Mouse (Mus musculus): ENCODE results near the gene Adamts8. TPM values are rescaled to one million over a fixed set of nuclear protein-coding genes. Genes with fewer than 3 reads are reported as not detected.

The Adamts8 gene
- polyA plus RNA-seq, 1 experiment from 2014 or later: 0.52 TPM

DNA sequence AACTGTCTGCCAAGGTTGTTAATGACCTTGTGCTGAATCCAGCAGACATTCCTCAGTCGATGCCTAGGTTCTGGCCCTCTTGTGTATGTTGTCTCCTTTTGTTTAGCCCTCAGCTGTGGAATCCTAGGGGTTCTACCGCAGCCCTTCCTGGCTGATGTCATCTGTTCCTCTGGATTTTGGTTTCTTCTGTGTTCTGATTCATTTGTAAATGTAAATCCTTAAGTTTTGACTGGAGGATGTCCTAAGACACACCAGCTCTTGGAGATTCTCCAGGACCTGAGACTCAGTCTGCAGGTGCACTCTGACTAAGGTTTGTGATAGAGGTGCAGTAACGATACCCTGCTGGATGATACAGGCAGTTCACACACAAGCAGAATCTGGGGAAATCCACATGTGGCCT lies 27.6 kb downstream of the Adamts8 start:
- Histone ChIP-seq H3K4me3 (ENCODE audit: low read depth, low read length) (no peak overlapping the region), H3K27me3 (ENCODE audit: control insufficient read depth, insufficient read depth, low read length) (no peaks in the 10 kb centered on the region), H3K4me2 (ENCODE audit: low read depth, severe bottlenecking) (no peak overlapping the region), H3K27ac (replicated peaks; ENCODE audit: low read depth, low read length) (no peak overlapping the region), H3K9me3 (ENCODE audit: control insufficient read depth, low read length) (no peaks in the 10 kb centered on the region), H3K9ac (ENCODE audit: low read length) (no peak overlapping the region), H3K4me1 (ENCODE audit: control insufficient read depth, insufficient read depth, low read length) (no peaks in the 10 kb centered on the region), H3K36me3 (ENCODE audit: control insufficient read depth, insufficient read depth, low read length) (no peaks in the 10 kb centered on the region)
- WGBS: 75% methylated on average over 3 of the region's 3 CpGs
- DNase-seq (ENCODE audit: low spot score) (no peak), ATAC-seq (ENCODE audit: insufficient number of reproducible peaks, low FRiP score, low TSS enrichment, low read depth) (no peak)

GRCm38 (mm10) chr9:30971967-30972366 lies 29.6 kb downstream of the Adamts8 start:
- DNase-seq (ENCODE audit: low spot score): no peak
- H3K4me2 ChIP-seq (ENCODE audit: low read depth, severe bottlenecking): no peak overlapping the region
- H3K27me3 ChIP-seq (ENCODE audit: control insufficient read depth, insufficient read depth, low read length): no peaks in the 10 kb centered on the region
- no peaks in the 10 kb centered on the region for H3K9me3 ChIP-seq (ENCODE audit: control insufficient read depth, low read length)
- H3K4me1 ChIP-seq (ENCODE audit: control insufficient read depth, insufficient read depth, low read length): 0 out of 2 replicates have a peak, but pooled peaks cover 4% of the 10 kb centered on the region
- no peak overlapping the region for H3K4me3 ChIP-seq (ENCODE audit: low read depth, low read length)
- WGBS: 63% methylated on average over 4 of the region's 4 CpGs
- no peaks in the 10 kb centered on the region for H3K36me3 ChIP-seq (ENCODE audit: control insufficient read depth, insufficient read depth, low read length)
- H3K27ac ChIP-seq (replicated peaks; ENCODE audit: low read depth, low read length): no peak overlapping the region
- no peak overlapping the region for H3K9ac ChIP-seq (ENCODE audit: low read length)
- no peak for ATAC-seq (ENCODE audit: insufficient number of reproducible peaks, low FRiP score, low TSS enrichment, low read depth)

DNA sequence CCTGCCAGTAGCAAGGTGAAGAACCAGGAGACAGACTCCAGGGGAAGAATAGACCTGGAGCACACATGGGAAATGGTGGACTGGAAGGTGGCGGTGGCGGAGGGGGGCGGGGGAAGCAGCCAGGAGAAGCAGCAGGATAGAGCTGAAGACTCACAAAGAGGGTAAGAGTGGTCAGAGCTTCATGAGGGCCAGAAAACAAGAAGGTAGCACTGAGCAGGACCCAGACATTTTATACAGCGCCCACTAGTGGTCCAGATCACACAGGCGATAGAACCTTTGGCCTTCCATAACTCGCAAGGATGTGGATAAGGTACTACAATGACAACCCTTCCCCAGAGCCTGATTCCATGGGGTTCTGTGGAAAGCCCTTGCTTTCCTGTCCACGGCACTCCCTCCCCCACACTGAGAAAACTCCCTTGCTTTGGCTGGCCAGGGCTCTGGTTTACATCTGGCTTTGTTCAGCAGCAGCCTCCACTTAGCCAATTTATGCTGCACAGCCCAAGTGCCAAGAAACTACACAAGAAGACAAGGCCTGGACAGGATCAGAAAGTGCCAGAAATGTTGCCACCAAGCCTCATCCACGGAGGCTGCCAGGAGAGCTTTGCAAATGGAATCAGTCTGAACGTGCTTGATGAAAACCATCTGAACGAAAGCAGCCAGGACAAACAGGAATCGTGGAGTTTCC lies 34.1 kb downstream of the Adamts8 start:
- WGBS: 45% methylated on average over 11 of the region's 11 CpGs
- Histone ChIP-seq H3K4me2 (ENCODE audit: low read depth, severe bottlenecking) (no peak overlapping the region), H3K27ac (replicated peaks; ENCODE audit: low read depth, low read length) (peak overlapping the region; percentile 79), H3K4me1 (ENCODE audit: control insufficient read depth, insufficient read depth, low read length) (0 out of 2 replicates have a peak, but pooled peaks cover 4% of the 10 kb centered on the region), H3K4me3 (ENCODE audit: low read depth, low read length) (no peak overlapping the region), H3K9ac (ENCODE audit: low read length) (no peak overlapping the region), H3K36me3 (ENCODE audit: control insufficient read depth, insufficient read depth, low read length) (no peaks in the 10 kb centered on the region), H3K9me3 (ENCODE audit: control insufficient read depth, low read length) (no peaks in the 10 kb centered on the region), H3K27me3 (ENCODE audit: control insufficient read depth, insufficient read depth, low read length) (no peaks in the 10 kb centered on the region)
- ATAC-seq (ENCODE audit: insufficient number of reproducible peaks, low FRiP score, low TSS enrichment, low read depth) (peak; percentile 67), DNase-seq (ENCODE audit: low spot score) (peak; percentile 78)

GRCm38 (mm10) chr9:30980467-30980866 lies 38.1 kb downstream of the Adamts8 start:
- H3K36me3 ChIP-seq (ENCODE audit: control insufficient read depth, insufficient read depth, low read length): no peaks in the 10 kb centered on the region
- no peak overlapping the region for H3K4me3 ChIP-seq (ENCODE audit: low read depth, low read length)
- DNase-seq (ENCODE audit: low spot score): no peak
- no peak overlapping the region for H3K9ac ChIP-seq (ENCODE audit: low read length)
- no peaks in the 10 kb centered on the region for H3K9me3 ChIP-seq (ENCODE audit: control insufficient read depth, low read length)
- H3K27me3 ChIP-seq (ENCODE audit: control insufficient read depth, insufficient read depth, low read length): no peaks in the 10 kb centered on the region
- no peak overlapping the region for H3K27ac ChIP-seq (replicated peaks; ENCODE audit: low read depth, low read length)
- 80% methylated on average over 2 of the region's 2 CpGs for WGBS
- no peak for ATAC-seq (ENCODE audit: insufficient number of reproducible peaks, low FRiP score, low TSS enrichment, low read depth)
- peaks cover 4% of the 10 kb centered on the region; the same call in 1 of the 2 replicates for H3K4me1 ChIP-seq (ENCODE audit: control insufficient read depth, insufficient read depth, low read length)
- no peak overlapping the region for H3K4me2 ChIP-seq (ENCODE audit: low read depth, severe bottlenecking)

GRCm38 (mm10) chr9:30985782-30986181 lies 43.4 kb downstream of the Adamts8 start:
- Histone ChIP-seq H3K4me3 (ENCODE audit: low read depth, low read length) (no peak overlapping the region), H3K27ac (replicated peaks; ENCODE audit: low read depth, low read length) (no peak overlapping the region), H3K27me3 (ENCODE audit: control insufficient read depth, insufficient read depth, low read length) (no peaks in the 10 kb centered on the region), H3K4me2 (ENCODE audit: low read depth, severe bottlenecking) (no peak overlapping the region), H3K9ac (ENCODE audit: low read length) (no peak overlapping the region), H3K9me3 (ENCODE audit: control insufficient read depth, low read length) (no peaks in the 10 kb centered on the region), H3K4me1 (ENCODE audit: control insufficient read depth, insufficient read depth, low read length) (peaks cover 4% of the 10 kb centered on the region; the same call in 1 of the 2 replicates), H3K36me3 (ENCODE audit: control insufficient read depth, insufficient read depth, low read length) (no peaks in the 10 kb centered on the region)
- ATAC-seq (ENCODE audit: insufficient number of reproducible peaks, low FRiP score, low TSS enrichment, low read depth): peak; percentile 65; the same call in 1 of the 2 replicates
- DNase-seq (ENCODE audit: low spot score): peak; percentile 45
- 36% methylated on average over 6 of the region's 6 CpGs for WGBS

GRCm38 (mm10) chr9:30993106-30993505 lies 50.7 kb downstream of the Adamts8 start:
- DNase-seq (ENCODE audit: low spot score): no peak
- ATAC-seq (ENCODE audit: insufficient number of reproducible peaks, low FRiP score, low TSS enrichment, low read depth): no peak
- no peak overlapping the region for H3K4me2 ChIP-seq (ENCODE audit: low read depth, severe bottlenecking)
- H3K27ac ChIP-seq (replicated peaks; ENCODE audit: low read depth, low read length): no peak overlapping the region
- no peak overlapping the region for H3K4me3 ChIP-seq (ENCODE audit: low read depth, low read length)
- 87% methylated on average over 5 of the region's 5 CpGs for WGBS
- H3K4me1 ChIP-seq (ENCODE audit: control insufficient read depth, insufficient read depth, low read length): no peaks in the 10 kb centered on the region
- no peak overlapping the region for H3K9ac ChIP-seq (ENCODE audit: low read length)
- no peaks in the 10 kb centered on the region for H3K27me3 ChIP-seq (ENCODE audit: control insufficient read depth, insufficient read depth, low read length)
- H3K9me3 ChIP-seq (ENCODE audit: control insufficient read depth, low read length): no peaks in the 10 kb centered on the region
- no peaks in the 10 kb centered on the region for H3K36me3 ChIP-seq (ENCODE audit: control insufficient read depth, insufficient read depth, low read length)

DNA sequence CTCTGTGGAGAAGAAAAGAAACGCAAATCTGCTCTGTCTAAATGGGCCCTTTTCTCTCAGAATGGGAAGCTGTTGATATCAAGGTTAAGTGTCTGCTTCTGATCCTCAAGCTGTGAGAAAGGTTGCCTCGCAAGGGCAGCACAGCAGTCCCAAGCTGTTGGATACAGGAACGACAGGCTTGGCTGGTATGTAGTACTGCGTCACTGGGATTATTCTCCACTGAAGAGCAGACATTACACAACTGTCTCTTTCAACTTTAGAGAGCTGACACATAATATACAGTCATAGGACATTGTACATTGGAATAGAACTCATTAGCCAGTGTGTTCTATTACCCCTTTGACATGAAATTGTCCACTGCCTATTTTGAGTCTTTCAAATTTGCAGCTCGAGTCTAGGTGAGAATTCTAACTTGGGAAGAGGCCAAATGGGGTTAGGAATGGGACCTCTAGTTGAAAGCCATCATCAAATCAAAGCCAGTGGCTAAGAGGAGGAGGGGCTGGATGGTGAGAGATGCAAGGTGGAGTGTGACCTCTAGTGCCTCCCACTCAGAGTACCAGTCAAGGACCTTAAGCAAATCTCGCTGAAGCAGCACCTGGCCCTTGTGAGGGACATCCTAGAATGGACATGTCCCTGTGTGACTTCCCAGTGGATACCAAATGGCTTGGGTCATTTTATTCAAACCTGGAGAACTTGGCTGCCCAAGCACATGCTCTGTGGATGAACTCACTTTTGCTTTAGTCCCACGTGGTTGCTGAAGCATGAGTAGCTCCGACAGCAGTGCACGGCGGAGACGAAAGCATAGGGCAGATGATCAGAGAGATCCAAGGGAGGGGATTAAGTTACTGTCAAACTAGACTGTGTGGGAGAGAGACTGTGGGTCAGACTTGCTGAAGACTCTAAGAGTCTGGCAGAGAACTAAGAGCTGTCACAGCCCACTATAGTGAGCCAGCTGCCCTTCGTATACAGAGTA lies 54.5 kb downstream of the Adamts8 start:
- no peak for ATAC-seq (ENCODE audit: insufficient number of reproducible peaks, low FRiP score, low TSS enrichment, low read depth)
- no peak overlapping the region for H3K9ac ChIP-seq (ENCODE audit: low read length)
- DNase-seq (ENCODE audit: low spot score): no peak
- WGBS: 77% methylated on average over 12 of the region's 12 CpGs
- no peaks in the 10 kb centered on the region for H3K4me1 ChIP-seq (ENCODE audit: control insufficient read depth, insufficient read depth, low read length)
- H3K36me3 ChIP-seq (ENCODE audit: control insufficient read depth, insufficient read depth, low read length): no peaks in the 10 kb centered on the region
- no peaks in the 10 kb centered on the region for H3K9me3 ChIP-seq (ENCODE audit: control insufficient read depth, low read length)
- H3K27me3 ChIP-seq (ENCODE audit: control insufficient read depth, insufficient read depth, low read length): no peaks in the 10 kb centered on the region
- H3K27ac ChIP-seq (replicated peaks; ENCODE audit: low read depth, low read length): no peak overlapping the region
- no peak overlapping the region for H3K4me3 ChIP-seq (ENCODE audit: low read depth, low read length)
- H3K4me2 ChIP-seq (ENCODE audit: low read depth, severe bottlenecking): no peak overlapping the region

DNA sequence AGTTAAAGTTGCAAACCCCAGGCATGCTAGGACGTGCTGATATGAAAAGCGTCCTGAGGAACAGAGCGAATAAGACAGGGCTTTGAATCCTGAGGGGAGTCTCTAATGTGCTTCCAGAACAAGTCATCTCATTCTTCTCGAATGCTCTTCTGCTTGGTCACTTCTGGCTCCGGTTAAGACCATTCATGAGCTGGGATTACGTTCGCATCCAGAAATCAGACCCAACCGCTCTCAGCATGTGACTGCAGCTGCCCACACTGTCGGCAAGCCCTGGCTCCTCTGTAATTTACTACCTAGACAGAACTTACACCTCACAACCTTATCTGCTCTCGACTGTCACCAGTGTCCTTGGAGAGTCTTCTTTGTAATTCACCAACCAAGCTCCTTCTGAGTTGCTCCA lies 58.3 kb downstream of the Adamts8 start:
- no peak overlapping the region for H3K27ac ChIP-seq (replicated peaks; ENCODE audit: low read depth, low read length)
- ATAC-seq (ENCODE audit: insufficient number of reproducible peaks, low FRiP score, low TSS enrichment, low read depth) (no peak), DNase-seq (ENCODE audit: low spot score) (no peak)
- H3K4me2 ChIP-seq (ENCODE audit: low read depth, severe bottlenecking): no peak overlapping the region
- H3K9me3 ChIP-seq (ENCODE audit: control insufficient read depth, low read length): no peaks in the 10 kb centered on the region
- H3K9ac ChIP-seq (ENCODE audit: low read length): no peak overlapping the region
- H3K4me3 ChIP-seq (ENCODE audit: low read depth, low read length): no peak overlapping the region
- no peaks in the 10 kb centered on the region for H3K27me3 ChIP-seq (ENCODE audit: control insufficient read depth, insufficient read depth, low read length)
- H3K4me1 ChIP-seq (ENCODE audit: control insufficient read depth, insufficient read depth, low read length): no peaks in the 10 kb centered on the region
- H3K36me3 ChIP-seq (ENCODE audit: control insufficient read depth, insufficient read depth, low read length): no peaks in the 10 kb centered on the region
- WGBS: 75% methylated on average over 10 of the region's 10 CpGs
